Mouse (Mus musculus) heart, adult 18-20 months (tissue): ENCODE results near the gene Cul1. TPM values are rescaled to one million over a fixed set of nuclear protein-coding genes. Genes with fewer than 3 reads are reported as not detected.
A peak's percentile ranks its signal among the peaks of the same experiment; 100 is the strongest.
"Not testable (repeated sequence)": the region's sequence is repeated elsewhere in the genome, so short reads cannot be mapped to it uniquely, and the experiment has no call there.

Experiments
- DNase-seq, 2 experiments: peaks; one replicate each; pipeline ENCODE4 v3.0.0; 2021 to 2022; ENCODE audit warnings: mixed read lengths in 1 of 2
- long read RNA-seq, 2 experiments: library from polyadenylated mRNA; stranded (forward); transcript quantifications; one replicate each; pipeline ENCODE4 v2.0.0; 2021
- total RNA-seq, 2 experiments: library from RNA; stranded (reverse); gene quantifications; 2 replicates each; pipeline ENCODE4 v1.2.3; 2021

The Cul1 gene
- 10 to 100 TPM; 58.4 to 60.2 TPM for total RNA-seq
- long read RNA-seq, experiment 1, transcript Cul1-201 (22 exons, 3,161 nt): major isoform, 64 of 84 reads
- long read RNA-seq, experiment 1, partial matches to known transcripts: 6 of 84 reads
- long read RNA-seq, experiment 1, other reads (novel, unspliced or antisense): 13 of 84 reads
- long read RNA-seq, experiment 2, transcript Cul1-201 (22 exons, 3,161 nt): major isoform, 31 of 42 reads
- long read RNA-seq, experiment 2, partial matches to known transcripts: 3 of 42 reads
- long read RNA-seq, experiment 2, other reads (novel, unspliced or antisense): 6 of 42 reads

DNA sequence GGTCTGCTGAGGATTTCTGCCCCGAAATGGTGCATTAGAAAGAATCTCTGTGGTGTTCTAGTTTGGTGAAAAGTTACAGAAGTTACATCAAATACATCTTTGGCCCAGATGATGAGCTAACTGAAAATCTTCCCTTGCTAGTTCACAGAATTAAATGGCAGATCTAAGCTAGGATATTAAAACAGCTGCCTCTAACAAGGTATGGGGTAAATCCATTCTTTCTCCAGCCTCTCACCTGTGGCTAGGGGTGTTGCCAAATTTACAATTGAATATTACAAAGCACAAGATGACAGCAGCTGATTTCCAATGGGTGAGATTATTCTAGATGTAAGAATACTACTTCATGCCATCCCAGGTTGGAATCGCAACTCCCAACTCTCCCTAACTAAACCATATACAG is at the start of gene Cul1:
Gene Cul1 (plus strand): TSS at position 301 of the 400 bp plus-strand sequence.
- DNase-seq: no peak

DNA sequence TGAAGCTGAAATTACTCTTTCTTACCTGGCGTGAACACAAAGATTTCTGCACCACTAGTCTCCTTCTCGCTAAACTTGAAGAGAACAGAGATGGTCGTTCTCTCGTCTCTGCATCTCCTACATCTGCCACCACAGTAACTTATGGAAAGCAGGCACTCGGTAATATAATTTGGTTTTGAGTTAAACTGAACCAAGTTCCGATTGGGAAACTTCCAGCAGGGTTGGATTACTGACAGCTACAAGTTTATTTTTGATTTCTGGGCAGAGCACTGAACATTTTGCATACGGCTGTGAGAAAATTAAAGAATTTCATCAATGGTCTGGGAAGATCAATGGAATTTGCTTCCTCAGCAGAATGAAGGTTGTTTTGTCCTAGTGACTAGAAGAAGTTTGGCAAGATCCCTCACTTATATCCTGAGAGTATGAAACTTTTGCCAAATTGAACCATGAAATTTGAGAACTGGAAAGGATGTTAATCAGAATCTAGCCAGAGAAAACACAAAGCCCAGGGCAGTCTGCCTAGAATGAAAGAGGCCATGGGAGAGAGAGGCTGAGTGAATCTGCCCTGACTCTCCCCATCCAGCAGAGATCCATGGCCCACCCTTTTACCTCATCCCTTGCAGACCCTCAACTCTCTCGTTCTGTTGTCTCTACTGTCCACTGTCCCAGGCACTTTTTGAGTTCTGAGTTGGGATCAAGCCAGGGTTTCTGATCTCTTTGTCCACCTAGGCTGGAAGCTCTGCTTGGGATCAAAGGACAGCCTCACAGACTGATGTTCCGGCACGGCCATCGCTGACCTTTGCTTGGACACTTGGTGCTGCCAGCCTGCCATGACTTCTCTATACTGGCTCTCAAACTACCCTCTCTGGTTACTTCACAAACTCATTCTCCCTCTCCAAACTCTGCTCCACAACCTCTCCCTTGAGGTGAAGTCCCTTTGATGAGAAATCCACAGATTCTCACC is 48.5 kb upstream of the Cul1 start:
- peak; percentile 38 to 40 for DNase-seq

DNA sequence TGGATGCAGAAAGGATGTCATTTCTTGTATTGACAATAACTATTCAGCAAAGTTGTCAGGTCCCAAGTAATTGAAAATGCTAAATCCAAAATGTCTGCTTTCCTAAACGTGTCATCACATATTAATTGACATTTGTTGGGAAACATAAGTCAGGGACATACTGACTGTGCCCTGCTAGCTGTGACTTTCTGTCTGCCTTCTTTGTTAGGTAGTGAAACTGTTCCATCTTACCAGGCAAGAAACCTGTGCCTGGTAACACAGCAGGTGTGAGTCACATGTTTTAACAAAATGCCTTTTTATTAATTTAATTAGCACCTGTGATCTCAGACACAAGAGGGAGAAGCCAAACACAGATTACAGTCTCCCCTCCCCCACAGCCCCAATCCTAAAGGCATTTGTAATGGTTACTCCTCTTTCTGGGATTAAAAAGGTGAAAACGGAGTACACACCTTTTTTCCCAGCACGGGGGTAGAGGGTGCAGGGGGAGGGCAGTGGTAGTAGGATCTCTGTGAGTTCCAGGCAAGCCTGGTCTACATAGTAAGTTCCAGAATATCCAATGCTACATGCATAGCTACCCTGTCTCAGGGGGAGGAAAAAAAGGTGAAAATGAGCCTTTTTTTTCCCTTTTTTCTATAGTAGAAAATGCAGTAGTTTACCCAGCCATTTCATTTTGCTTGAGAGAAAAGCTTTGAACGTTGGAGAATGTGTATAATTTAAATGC is 40.2 kb upstream of the Cul1 start:
- DNase-seq: no peak

DNA sequence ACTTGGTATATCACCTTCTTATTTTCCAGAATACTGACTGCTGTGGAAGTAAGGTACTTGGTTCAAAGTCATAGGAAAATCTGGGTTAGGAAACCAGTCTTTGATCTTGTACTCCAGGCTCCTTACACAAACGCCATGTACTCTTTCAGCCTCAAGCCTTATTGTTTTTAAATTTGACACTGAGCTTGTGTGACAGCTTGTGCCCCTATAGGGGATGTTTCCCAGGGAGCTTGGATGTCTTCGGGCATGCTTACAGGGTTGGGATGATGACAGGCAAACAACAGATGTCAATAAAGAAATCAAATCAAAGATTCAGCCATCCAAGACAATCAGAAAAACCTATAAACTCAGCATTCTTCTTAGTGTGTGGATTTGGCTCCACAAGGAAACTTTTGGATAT is 39.5 kb upstream of the Cul1 start:
- DNase-seq: no peak

DNA sequence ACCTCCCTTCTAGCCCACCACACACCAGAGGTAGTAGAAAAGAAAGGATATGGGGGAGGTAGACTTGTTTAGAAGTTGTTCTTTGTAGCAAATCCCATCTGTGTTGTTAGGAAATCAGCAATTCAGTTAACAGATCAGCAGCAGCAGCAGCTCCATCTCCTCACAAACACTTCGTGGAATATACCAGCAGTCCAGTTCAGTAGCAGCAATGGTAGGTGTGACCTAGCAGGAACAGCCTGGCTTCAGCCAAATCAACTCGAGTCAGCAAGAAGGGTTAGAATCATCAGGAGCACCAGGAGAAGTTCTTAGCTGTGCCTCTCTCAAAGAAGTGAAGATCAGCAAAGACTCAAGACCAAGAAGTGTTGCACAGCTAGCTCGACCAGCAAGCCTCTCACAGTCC is 34.5 kb upstream of the Cul1 start:
- DNase-seq: no peak

DNA sequence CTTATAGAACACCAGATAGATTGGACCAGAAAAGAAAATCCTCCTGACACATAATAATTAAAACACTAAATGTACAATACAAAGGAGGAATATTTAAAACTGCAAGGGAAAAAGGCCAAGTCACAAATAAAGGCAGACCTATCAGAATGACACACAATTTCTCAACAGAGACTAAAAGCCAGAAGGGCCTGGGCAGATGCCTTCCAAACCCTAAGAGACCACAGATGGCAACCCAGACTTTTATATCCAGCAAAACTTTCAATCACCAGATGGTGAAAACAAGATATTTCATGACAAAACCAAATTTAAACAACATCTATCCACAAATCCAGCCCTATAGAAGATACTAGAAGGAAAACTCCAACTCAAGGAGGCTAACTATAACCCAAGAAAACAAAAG is 33.0 kb upstream of the Cul1 start:
- DNase-seq: no peak

GRCm38 (mm10) chr6:47421221-47421620 is 32.0 kb upstream of the Cul1 start:
- DNase-seq: no peak

- no peak for DNase-seq
Measured at GRCm38 (mm10) chr6:47426136-47426535, 27.1 kb upstream of the Cul1 start.

- not testable (repeated sequence) for DNase-seq
Measured at GRCm38 (mm10) chr6:47426556-47426955, 26.6 kb upstream of the Cul1 start.

DNA sequence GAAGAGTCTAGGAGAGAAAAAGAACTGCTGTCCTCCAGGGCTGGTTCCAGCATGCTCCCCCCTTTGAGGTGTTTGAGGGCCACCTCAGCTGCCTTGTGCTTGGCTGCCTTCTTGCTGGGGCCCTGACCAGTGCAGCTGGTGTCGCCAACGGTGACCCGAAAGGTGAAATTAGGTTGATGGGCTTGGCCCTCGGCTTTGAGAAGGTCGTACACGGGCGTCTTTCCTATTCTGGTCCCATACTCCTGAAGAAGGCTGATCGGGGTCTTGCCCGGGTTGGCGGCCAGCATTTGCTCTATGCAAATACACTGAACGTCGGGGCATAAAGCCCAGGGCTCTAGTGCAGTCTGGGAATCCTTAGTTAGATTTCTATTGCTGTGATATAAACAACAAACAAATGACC is 20.4 kb upstream of the Cul1 start:
- not testable (repeated sequence) for DNase-seq

DNA sequence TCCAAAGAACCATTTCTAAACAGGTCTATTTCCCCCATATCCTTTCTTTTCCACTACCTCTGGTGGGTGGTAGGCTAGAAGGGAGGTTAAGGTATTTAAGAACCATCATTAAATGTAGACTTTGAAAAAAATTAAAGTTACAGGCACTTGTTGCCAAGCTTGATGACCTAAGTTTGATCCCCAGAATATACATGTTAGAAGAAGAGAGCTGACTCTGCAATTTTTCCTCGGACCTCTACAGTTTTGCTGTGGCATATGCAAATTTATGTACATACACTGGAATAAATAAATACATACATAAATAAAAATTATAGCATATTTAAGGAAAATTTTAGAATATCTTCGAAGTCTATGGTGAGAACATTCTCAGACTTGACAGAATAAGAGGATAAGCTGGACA is 13.1 kb upstream of the Cul1 start:
- DNase-seq: no peak

DNA sequence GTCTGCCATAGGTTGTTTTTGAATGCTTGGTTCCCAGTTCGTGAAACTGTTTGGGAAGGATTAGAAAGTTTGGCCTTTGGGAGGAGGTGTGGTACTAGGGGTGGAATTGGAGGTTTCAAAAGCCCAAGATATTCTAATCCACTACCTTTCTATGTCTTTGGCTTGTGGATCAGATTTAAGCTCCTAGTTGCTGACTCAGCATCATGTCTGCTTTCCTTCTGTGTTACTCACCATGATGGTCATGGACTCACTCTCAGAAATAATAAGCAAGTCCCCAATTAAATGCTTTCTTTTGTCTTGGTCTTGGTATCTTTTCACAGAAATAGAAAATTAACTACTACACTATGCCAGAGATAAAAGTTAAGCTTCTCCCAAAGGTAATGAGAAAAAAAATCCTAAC is 5.5 kb upstream of the Cul1 start:
- DNase-seq: no peak

- DNase-seq: peak in 1 of 2 experiments; percentile 76
Measured at GRCm38 (mm10) chr6:47453522-47454130, 428 bp downstream of the Cul1 start.

DNA sequence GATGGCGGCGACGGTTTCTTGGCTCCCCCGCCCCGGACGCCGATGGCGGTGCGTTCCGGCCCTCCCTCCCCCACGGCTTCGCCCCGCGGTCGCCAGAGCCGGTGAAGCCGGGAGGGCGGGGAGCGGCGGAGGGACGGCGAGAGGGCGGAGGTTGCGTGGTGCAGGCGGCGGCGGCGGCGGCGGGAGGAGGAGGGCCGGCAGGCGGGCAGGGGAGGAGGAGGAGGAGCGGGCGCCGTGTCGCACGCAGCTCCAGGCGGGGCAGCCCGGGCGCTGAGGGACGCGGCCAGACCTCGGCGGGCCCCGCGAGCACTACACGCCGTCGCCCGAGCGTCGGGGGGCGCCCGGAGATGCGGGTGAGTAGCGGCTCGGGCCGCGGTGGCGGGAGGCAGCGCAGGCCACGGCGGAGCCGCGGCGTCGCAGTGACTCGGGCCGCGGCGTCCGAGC is 955 bp downstream of the Cul1 start:
- peak in 1 of 2 experiments; percentile 91 for DNase-seq

- DNase-seq: peak; percentile 74 to 81
Measured at GRCm38 (mm10) chr6:47454575-47455571, 1.7 kb downstream of the Cul1 start.

GRCm38 (mm10) chr6:47455843-47456242 is 2.6 kb downstream of the Cul1 start:
- no peak for DNase-seq

DNA sequence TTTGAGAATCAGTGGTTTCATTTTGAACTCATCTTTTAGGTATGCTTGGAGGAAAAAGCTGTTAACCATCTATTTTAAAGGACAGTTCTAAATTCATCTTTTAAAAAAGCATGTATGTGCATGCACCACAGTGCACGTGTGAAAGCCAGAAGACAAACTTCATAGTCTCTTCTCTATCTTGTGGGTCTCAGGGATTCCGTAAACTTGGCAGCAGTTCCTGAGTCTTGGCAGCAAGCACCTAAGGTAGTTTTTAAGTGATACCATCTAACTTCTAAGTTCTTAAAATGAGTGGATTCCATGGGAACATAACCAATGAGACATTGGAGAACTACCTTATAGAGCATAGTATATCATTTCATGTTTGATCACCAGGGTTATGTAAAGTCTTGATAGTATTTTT is 3.7 kb downstream of the Cul1 start:
- DNase-seq: no peak

GRCm38 (mm10) chr6:47465400-47465799 is 12.2 kb downstream of the Cul1 start:
- no peak for DNase-seq

- DNase-seq: no peak
Measured at GRCm38 (mm10) chr6:47466488-47466887, 13.3 kb downstream of the Cul1 start.

DNA sequence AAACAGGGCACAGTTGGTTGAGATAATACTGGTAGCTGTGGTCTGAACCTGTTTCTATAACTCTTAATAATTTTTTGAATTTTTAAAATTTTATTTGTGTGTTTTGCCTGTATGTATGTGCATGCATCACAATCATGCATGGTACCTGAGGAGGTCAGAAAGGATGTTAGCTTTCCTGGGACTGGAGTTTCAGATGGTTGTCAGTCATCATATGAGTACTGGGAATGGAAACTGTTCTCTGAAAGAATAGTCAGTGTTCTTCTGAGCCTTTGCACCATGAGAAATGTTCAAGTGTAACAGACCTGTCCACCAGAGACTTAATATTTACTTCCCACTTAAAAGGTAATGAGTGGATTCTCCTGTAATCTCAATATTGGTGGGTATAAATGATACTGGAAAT is 13.9 kb downstream of the Cul1 start:
- DNase-seq: no peak

- DNase-seq: no peak
Measured at GRCm38 (mm10) chr6:47469760-47470159, 16.6 kb downstream of the Cul1 start.
